Mouse (Mus musculus) small intestine, adult 2 months (tissue): ENCODE measurements around the gene 4430402I18Rik.

Experiments used
- CTCF ChIP-seq: fragments of 200-500 bp; IDR thresholded peaks from 2 replicates; pipeline ENCODE4 v1.5.1; 2012; ENCODE audit warnings: low read depth, mild to moderate bottlenecking, control low read depth, inconsistent platforms, low read length, moderate library complexity, mixed read lengths; ENCODE audit not compliant: insufficient replicate concordance, insufficient read length; ENCODE audit errors: extremely low read depth
- POLR2A ChIP-seq: fragments of 200-500 bp; IDR thresholded peaks from 2 replicates; pipeline ENCODE4 v1.6.1; 2012; ENCODE audit warnings: low read depth, mild to moderate bottlenecking, control low read depth, inconsistent platforms, low read length, moderate library complexity

DNA sequence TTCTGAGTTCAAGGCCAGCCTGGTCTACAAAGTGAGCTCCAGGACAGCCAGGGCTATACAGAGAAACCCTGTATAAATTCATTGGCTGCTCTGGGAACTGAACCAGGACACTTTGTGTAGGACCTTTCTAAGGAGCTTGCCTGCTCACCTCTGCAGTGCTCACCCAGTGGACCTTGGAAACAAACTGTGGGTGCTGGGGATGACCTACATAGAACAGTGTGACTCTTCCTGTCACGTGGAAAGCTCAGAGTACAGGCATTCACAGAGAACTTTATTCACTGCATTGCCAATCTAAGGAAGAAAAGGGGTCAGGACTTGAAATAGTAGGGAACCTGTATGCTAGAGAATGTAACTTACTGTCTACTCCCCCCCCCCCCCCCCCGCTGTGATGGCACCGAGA, 78.3 kb downstream of the 4430402I18Rik start:
- TF ChIP-seq POLR2A: no peak
- TF ChIP-seq CTCF: no peak
